Mouse (Mus musculus) limb, embryonic 11.5 days (tissue): ENCODE measurements around the gene Hif3a. TPM values are rescaled to one million over a fixed set of nuclear protein-coding genes. Genes with fewer than 3 reads are reported as not detected.

Experiments
- ATAC-seq: fragments of 200-750 bp; cut with Nextera tagmentation; 2 replicates; pipeline ENCODE4 v1.8.0; 2017; ENCODE audit warnings: low read depth; ENCODE audit not compliant: insufficient number of reproducible peaks, low FRiP score, low TSS enrichment
- DNase-seq: peaks from one replicate; pipeline ENCODE4 v3.0.0-alpha.2; 2015; ENCODE audit warnings: low spot score
- H3K27ac ChIP-seq: fragments of 300-500 bp; sonication (generic); replicated peaks from 2 replicates; pipeline ENCODE4 v1.5.1; 2014; ENCODE audit warnings: low read depth, mild to moderate bottlenecking, low read length
- H3K27me3 ChIP-seq: fragments of 300-500 bp; sonication (generic); 2 replicates; pipeline ENCODE4 v1.6.1; 2014; ENCODE audit warnings: mild to moderate bottlenecking, low read length, mixed read lengths; ENCODE audit not compliant: control insufficient read depth, insufficient read depth
- H3K36me3 ChIP-seq: fragments of 300-500 bp; sonication (generic); 2 replicates; pipeline ENCODE4 v1.6.1; 2014; ENCODE audit warnings: mild to moderate bottlenecking, low read length, moderate library complexity, mixed read lengths; ENCODE audit not compliant: control insufficient read depth, insufficient read depth
- H3K4me1 ChIP-seq: fragments of 300-500 bp; sonication (generic); 2 replicates; pipeline ENCODE4 v1.6.1; 2014; ENCODE audit warnings: low read length, mixed read lengths; ENCODE audit not compliant: control insufficient read depth, insufficient read depth
- H3K4me2 ChIP-seq: fragments of 300-500 bp; sonication (generic); 2 replicates; pipeline ENCODE4 v1.6.1; 2014; ENCODE audit warnings: low read depth, mild to moderate bottlenecking, moderate library complexity; ENCODE audit not compliant: severe bottlenecking
- H3K4me3 ChIP-seq: fragments of 300-500 bp; sonication (generic); 2 replicates; pipeline ENCODE4 v1.5.1; 2014; ENCODE audit warnings: low read depth, low read length
- H3K9ac ChIP-seq: fragments of 300-500 bp; sonication (generic); 2 replicates; pipeline ENCODE4 v1.6.1; 2014; ENCODE audit warnings: mild to moderate bottlenecking, low read length
- H3K9me3 ChIP-seq: fragments of 300-500 bp; sonication (generic); 2 replicates; pipeline ENCODE4 v1.6.1; 2016; ENCODE audit warnings: low read length; ENCODE audit not compliant: control insufficient read depth
- WGBS: fragments of 180-500 bp; shearing (Covaris S2); extraction: QIAGEN DNeasy Blood & Tissue Kit; methylation state at CpG from one replicate; pipeline ENCODE4 v1.1.7; 2014; 5-methylcytosine and 5-hydroxymethylcytosine counted together
- polyA plus RNA-seq: library from polyadenylated mRNA; unstranded; fragments of >200 nt; fragmentation: Nextera tagmentation; extraction: Ambion mirVana; gene quantifications from 2 replicates; pipeline ENCODE4 v1.2.1, GENCODE M21; 2014

The Hif3a gene
- polyA plus RNA-seq, 1 experiment from 2014 or later, result 9.6 TPM

DNA sequence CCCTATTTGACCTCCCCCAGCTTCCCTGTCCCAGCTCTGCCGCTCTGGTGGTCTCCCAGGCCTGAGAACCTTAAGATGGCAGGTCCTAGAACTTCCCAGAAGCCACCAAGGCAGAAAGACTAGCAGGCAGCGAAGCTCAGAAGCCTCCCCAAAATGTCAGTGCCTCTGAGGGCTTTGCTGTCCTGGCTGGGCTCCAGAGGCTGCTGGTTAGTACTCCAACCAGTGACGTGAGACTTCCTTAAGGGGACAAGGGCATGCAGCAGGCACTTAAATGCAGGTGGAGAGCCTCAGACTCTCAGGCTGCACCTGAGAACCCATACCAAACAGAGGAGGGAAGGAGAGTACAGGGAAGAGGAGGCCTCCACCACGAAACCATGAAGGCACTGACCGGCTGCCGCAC is 38.1 kb downstream of the Hif3a start:
- no peak overlapping the region for H3K4me2 ChIP-seq
- H3K9me3 ChIP-seq, result no peaks in the 10 kb centered on the region
- H3K4me3 ChIP-seq, result 0 out of 2 replicates have a peak overlapping the region, but pooled peaks have one; percentile 0
- ATAC-seq (no peak), DNase-seq (no peak)
- H3K9ac ChIP-seq, result no peak overlapping the region
- H3K27me3 ChIP-seq, result no peaks in the 10 kb centered on the region
- H3K27ac ChIP-seq, result no peak overlapping the region; the same call in 1 of the 2 replicates
- H3K36me3 ChIP-seq, result peaks cover 17% of the 10 kb centered on the region
- H3K4me1 ChIP-seq, result peaks cover 21% of the 10 kb centered on the region
- WGBS, result 92% methylated on average over 6 of the region's 6 CpGs

DNA sequence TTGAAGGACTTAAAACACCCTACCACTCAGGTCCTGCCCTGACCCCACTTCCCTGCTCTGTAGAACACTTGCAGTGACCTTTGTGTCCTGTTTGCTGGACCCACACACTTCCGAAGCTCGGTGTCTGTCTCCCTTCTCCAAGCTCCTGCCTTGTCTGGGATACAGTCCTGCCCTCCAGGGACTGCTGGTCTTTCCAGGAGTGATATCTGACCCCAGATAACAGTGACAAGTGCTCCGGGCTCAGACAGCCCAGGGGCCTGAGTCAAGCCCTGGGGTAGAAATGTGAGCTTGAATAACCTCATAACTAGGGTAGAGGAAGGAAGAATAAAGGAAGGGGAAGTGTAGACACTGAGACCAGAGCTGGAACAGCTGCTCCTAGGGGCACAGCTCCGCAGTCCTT is 38.5 kb downstream of the Hif3a start:
- DNase-seq, result no peak
- Histone ChIP-seq H3K27me3 (no peaks in the 10 kb centered on the region), H3K4me2 (no peak overlapping the region), H3K9me3 (no peaks in the 10 kb centered on the region), H3K4me3 (0 out of 2 replicates have a peak overlapping the region, but pooled peaks have one; percentile 0), H3K36me3 (peaks cover 17% of the 10 kb centered on the region), H3K9ac (no peak overlapping the region), H3K4me1 (peaks cover 21% of the 10 kb centered on the region), H3K27ac (no peak overlapping the region)
- 82% methylated on average over 4 of the region's 4 CpGs for WGBS
- ATAC-seq, result no peak

DNA sequence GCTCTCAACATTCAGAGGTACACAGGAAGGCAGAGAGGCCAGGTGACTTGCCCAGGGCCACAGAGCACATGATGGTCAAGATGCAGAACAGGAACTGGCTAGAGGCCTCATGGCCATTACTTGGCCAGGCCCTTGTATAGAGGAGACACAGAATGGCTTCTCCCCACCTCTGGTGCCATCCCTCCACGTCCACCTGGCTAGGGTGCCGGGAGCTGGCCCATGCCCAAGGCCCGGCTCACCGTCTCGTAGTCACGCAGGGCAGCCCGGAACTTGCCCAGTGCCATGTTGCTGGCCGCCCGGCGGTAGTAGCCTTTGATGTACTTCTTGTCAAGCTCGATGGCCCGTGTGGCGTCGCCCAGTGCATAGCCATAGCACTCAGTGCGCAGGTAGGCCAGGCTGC is 40.1 kb downstream of the Hif3a start:
- H3K4me3 ChIP-seq, result no peak overlapping the region
- 94% methylated on average over 15 of the region's 15 CpGs for WGBS
- peaks cover 21% of the 10 kb centered on the region for H3K4me1 ChIP-seq
- no peak overlapping the region for H3K4me2 ChIP-seq
- DNase-seq (no peak), ATAC-seq (no peak)
- no peak overlapping the region for H3K9ac ChIP-seq
- no peaks in the 10 kb centered on the region for H3K9me3 ChIP-seq
- H3K27me3 ChIP-seq, result no peaks in the 10 kb centered on the region
- peaks cover 17% of the 10 kb centered on the region for H3K36me3 ChIP-seq
- no peak overlapping the region for H3K27ac ChIP-seq

DNA sequence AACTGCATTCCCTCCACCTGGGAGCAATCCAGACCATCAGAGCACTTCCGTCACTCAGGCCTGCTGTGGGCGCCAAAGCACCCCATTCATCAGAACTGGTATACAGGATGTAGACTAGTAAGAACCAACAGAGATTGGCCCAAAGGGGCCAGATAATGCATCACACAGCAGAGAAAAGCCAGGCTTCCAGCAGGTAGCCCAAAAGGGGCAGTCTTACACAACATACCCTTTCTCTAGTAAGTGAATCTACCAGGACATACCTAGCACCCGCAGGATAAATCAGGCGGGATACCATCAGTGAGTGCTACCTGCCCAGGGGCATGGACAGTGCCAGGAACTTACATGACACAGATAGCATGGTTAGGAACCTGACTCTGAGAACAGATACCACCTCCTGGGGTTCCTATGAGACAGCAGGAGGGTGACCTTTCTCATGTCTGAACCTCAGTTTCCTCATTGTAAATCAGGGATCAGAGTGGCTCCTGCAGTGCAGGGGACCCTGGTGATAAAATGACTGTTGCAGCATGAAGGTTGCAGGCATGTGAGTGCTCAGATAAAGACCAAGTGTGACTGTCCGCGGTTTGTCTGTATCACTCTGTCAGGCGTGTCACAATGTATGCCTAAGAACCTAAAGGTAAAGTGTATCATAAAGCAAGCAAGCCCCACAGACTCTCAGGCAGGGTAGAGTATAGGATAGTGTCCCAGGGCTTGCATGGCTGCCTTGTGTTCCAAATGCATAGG is 42.6 kb downstream of the Hif3a start:
- Histone ChIP-seq H3K27ac (no peak overlapping the region), H3K9me3 (no peaks in the 10 kb centered on the region), H3K9ac (no peak overlapping the region), H3K4me2 (no peak overlapping the region), H3K36me3 (peaks cover 19% of the 10 kb centered on the region), H3K4me1 (0 out of 2 replicates have a peak, but pooled peaks cover 7% of the 10 kb centered on the region), H3K4me3 (no peak overlapping the region), H3K27me3 (no peaks in the 10 kb centered on the region)
- 90% methylated on average over 7 of the region's 7 CpGs for WGBS
- ATAC-seq, result no peak
- no peak for DNase-seq

DNA sequence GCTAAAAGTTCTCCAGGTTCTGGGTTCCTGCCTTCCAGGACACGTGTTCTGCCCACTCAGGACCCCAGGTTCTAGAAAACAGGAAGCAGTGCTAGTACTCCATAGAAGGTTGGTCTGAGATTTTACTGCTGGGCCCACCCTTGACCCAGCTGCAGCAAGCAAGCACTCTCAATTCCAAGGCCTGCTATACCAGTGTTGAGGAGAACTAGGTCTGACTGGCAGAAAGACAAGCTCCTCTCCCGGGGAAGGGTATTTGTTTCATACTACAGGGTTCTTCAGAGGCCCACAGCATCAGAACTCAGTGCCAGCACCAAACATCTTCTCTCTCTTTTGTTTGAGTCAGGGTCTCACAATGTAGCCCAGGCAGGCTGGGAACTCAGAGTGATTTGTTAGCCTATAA is 44.3 kb downstream of the Hif3a start:
- no peak for ATAC-seq

DNA sequence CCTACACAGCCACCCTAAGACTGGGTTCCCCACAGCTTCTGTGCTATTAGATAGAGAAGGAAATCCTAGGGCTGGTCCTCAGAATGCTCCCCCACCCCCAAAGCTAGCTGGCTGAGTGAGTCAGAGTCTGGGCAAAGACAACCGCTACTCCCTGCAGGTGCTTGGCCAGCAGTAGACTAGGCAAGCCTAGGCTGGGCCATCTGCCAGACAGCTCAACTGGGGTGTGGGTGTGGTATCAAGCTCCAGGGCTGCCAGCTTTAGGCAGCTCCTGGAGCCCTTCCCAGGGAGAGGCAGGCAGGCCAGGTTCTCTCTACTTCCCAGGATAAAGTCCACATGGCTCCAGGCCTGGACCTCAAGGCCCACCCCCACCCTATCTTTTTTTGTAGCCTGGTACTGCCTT is 45.2 kb downstream of the Hif3a start:
- ATAC-seq (no peak), DNase-seq (no peak)
- Histone ChIP-seq H3K9me3 (no peaks in the 10 kb centered on the region), H3K4me2 (no peak overlapping the region), H3K4me3 (no peak overlapping the region), H3K36me3 (peaks cover 30% of the 10 kb centered on the region), H3K4me1 (no peaks in the 10 kb centered on the region), H3K9ac (no peak overlapping the region), H3K27me3 (no peaks in the 10 kb centered on the region), H3K27ac (no peak overlapping the region)
- WGBS, result 100% methylated on average over 1 of the region's 1 CpGs

More for the DNA sequence above, 44.3 kb downstream of the Hif3a start:
- H3K27me3 ChIP-seq, result no peaks in the 10 kb centered on the region
- H3K36me3 ChIP-seq, result peaks cover 27% of the 10 kb centered on the region
- no peak for DNase-seq
- no peaks in the 10 kb centered on the region for H3K9me3 ChIP-seq
- H3K4me2 ChIP-seq, result no peak overlapping the region
- 88% methylated on average over 2 of the region's 2 CpGs for whole genome bisulfite sequencing
- no peak overlapping the region for H3K4me3 ChIP-seq
- H3K4me1 ChIP-seq, result no peaks in the 10 kb centered on the region
- H3K27ac ChIP-seq, result no peak overlapping the region
- H3K9ac ChIP-seq, result no peak overlapping the region

DNA sequence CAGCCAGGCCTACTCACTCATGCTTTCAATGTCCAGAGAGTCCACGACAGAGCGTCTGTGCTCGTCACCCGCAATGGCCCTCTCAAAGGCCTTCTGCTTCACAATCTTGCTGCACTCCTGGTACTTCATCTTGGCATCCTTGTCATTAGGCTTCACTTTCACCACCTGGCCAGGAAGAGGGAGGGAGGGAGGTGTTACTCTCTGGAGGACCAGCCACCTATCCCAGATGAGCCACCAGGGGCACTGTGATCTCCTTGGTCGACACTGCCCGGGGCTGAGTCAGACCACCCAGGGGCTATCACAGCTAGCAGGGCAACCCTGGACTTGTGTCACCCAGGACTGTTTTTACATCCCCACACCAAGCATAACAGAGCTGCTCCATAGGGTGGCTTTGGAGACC is 46.8 kb downstream of the Hif3a start:
- Histone ChIP-seq H3K9me3 (no peaks in the 10 kb centered on the region), H3K4me1 (no peaks in the 10 kb centered on the region), H3K9ac (no peak overlapping the region), H3K27ac (no peak overlapping the region), H3K27me3 (no peaks in the 10 kb centered on the region), H3K36me3 (peaks cover 33% of the 10 kb centered on the region), H3K4me2 (no peak overlapping the region), H3K4me3 (no peak overlapping the region)
- WGBS, result 87% methylated on average over 6 of the region's 6 CpGs
- ATAC-seq (no peak), DNase-seq (no peak)

DNA sequence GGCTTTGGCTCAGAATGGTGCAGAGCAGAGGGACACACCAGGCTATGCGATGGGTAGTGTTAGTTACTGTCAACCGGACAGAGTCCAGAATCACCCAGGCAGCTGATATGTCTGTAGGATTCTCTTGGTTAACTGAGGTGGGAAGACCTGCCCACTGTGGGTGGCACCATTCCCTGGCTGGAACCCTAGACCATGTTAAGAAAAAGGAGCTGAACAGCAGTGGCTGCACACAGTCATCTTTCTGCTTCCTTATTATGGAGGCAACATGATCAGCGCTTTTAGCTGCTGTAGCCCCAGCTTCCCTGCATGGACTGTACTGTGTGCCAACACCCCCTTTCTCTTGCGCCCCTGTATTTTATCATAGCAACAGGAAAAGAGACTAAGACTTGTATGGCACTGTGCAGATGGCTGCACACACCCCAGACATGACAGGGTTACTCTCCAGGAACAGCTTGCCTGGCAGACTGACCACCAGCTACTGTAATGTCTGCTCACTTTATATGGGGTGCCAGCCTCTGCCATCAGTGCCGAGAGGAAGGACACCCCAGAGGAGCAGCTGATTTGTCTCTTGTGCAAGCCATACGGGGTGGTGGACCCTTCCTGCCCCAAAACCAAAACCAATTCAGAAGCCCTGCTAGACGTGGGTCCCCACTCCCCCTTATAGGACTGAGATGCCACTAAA is 50.2 kb downstream of the Hif3a start:
- H3K4me2 ChIP-seq, result no peak overlapping the region
- H3K36me3 ChIP-seq, result peaks cover 39% of the 10 kb centered on the region
- DNase-seq (no peak), ATAC-seq (no peak)
- peak overlapping the region; percentile 7; the same call in 1 of the 2 replicates for H3K9ac ChIP-seq
- H3K27ac ChIP-seq, result no peak overlapping the region
- 92% methylated on average over 7 of the region's 7 CpGs for WGBS
- no peaks in the 10 kb centered on the region for H3K27me3 ChIP-seq
- H3K4me1 ChIP-seq, result no peaks in the 10 kb centered on the region
- H3K4me3 ChIP-seq, result no peak overlapping the region
- no peaks in the 10 kb centered on the region for H3K9me3 ChIP-seq
